Mouse (Mus musculus): ENCODE measurements around the gene Slc19a2. TPM values are rescaled to one million over a fixed set of nuclear protein-coding genes. Genes with fewer than 3 reads are reported as not detected.
A peak's percentile ranks its signal among the peaks of the same experiment; 100 is the strongest.

The Slc19a2 gene
- polyA plus RNA-seq, 1 experiment: not detected

DNA sequence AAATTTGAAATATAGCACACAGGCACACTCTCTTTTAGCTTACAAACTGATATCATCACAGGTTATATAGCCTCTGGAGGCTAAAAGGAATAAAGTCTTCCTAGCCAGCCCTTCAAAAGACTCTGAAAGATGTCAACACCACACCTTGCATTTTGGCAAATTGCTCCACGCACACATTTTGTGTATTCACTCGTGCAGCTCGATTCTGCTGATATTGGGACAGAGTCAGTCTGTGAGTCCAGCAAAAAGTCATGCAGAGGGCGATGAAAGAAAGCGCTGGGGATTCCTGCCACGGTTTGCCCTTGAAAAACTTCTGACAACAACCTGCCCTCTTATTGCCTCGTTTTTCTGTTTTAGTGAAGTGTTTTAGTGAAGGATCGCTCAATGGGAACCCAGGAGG lies 1.4 kb upstream of the Slc19a2 start:
- peaks cover 10% of the 10 kb centered on the region for H3K4me1 ChIP-seq (ENCODE audit: control insufficient read depth, insufficient read depth, low read length)
- TF ChIP-seq CTCF (IDR thresholded peaks at IDR 0.05; ENCODE audit: insufficient read depth, low read depth, low read length) (no peak), POLR2A (IDR thresholded peaks at IDR 0.05; ENCODE audit: insufficient read depth, low read depth, low read length) (no peak)
- no peak overlapping the region for H3K4me3 ChIP-seq (ENCODE audit: insufficient read depth, low read depth, low read length)
- 51% methylated on average over 8 of the region's 8 CpGs for WGBS
- H3K27ac ChIP-seq (ENCODE audit: insufficient read depth, low read depth, low read length): peak overlapping the region; percentile 13; the same call in 1 of the 2 replicates

DNA sequence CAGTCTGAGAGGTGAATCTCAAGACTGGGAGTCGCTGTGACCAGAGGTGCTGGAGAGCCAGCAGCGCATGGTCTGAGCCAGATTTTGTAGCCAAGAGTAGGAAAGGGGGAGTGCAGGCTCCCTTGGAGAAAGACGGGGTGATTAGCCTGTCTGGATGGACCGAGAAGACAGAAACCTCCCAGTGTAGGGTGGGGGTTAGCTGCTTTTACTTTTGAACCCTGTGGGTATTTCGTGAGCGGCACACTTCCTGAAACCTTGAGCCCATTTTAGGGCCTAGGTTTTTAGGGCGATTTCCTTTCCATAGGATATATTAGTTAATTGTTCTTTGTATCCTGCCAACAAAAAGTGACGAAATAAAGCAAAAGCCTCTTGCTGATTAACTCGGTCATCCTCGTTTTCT lies 875 bp upstream of the Slc19a2 start:
- Histone ChIP-seq H3K27ac (ENCODE audit: insufficient read depth, low read depth, low read length) (peak overlapping the region; percentile 71; the same call in 1 of the 2 replicates), H3K4me1 (ENCODE audit: control insufficient read depth, insufficient read depth, low read length) (peaks cover 10% of the 10 kb centered on the region), H3K4me3 (ENCODE audit: insufficient read depth, low read depth, low read length) (no peak overlapping the region)
- TF ChIP-seq POLR2A (IDR thresholded peaks at IDR 0.05; ENCODE audit: insufficient read depth, low read depth, low read length): no peak
- TF ChIP-seq CTCF (IDR thresholded peaks at IDR 0.05; ENCODE audit: insufficient read depth, low read depth, low read length): no peak
- WGBS: 14% methylated on average over 10 of the region's 10 CpGs

DNA sequence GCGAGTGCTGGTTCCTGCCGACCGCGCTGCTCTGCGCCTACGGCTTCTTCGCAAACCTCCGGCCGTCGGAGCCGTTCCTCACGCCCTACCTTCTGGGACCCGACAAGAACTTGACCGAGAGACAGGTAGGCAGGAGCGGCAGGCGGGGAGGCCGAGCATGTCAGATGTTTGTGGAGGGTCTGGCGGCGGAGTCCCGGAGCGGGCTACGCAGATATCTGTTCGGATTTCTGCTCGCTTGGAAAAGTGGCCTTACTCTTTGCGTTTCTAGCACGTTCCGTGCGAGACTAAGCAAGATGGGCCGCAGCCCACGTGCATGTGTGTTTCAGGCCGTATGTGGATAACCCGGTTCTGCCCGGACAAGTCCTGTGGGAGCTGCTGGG lies 476 bp downstream of the Slc19a2 start:
- H3K27ac ChIP-seq (ENCODE audit: insufficient read depth, low read depth, low read length): no peak overlapping the region
- TF ChIP-seq CTCF (IDR thresholded peaks at IDR 0.05; ENCODE audit: insufficient read depth, low read depth, low read length) (no peak; the same call in 1 of the 2 replicates), POLR2A (IDR thresholded peaks at IDR 0.05; ENCODE audit: insufficient read depth, low read depth, low read length) (no peak)
- under 1% methylated on average over 33 of the region's 33 CpGs for WGBS
- peak overlapping the region; percentile 86 for H3K4me3 ChIP-seq (ENCODE audit: insufficient read depth, low read depth, low read length)
- peaks cover 10% of the 10 kb centered on the region for H3K4me1 ChIP-seq (ENCODE audit: control insufficient read depth, insufficient read depth, low read length)

DNA sequence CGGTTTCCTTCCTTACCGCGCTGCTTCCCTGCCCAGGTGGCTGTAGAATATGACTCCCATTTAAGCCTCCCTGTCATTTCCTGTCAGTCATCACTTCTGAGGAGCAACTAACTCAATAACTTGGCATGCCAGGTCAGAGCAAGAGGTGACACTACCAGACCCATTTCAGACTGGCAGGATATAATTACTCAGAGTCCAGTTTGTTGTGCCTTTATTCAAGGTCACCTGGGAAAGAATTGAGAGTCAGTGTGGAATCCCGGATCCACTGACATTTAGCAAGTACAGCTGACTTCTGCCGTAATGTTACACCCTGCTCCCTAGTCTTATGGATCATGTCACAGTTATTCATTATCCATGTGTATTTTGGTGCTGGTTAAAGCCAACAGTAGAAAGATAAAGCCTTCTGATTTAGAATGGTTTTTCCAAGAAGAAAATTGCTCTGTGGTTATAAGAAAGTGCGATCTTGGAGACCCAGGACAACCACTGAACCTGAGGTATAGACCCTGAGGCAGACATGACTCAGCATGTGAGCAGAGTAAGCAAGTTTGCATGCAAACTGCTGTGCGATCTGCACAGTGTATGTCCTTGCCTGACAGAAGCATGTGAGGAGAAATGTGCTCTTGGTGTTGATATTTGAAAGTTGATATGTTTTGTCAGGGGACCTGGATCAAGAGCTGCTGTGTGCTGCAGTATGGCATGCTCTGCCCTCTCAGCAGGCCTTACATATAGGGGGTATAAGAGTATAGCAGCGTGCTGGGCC lies 1.7 kb downstream of the Slc19a2 start:
- Histone ChIP-seq H3K27ac (ENCODE audit: insufficient read depth, low read depth, low read length) (no peak overlapping the region), H3K4me1 (ENCODE audit: control insufficient read depth, insufficient read depth, low read length) (peaks cover 10% of the 10 kb centered on the region), H3K4me3 (ENCODE audit: insufficient read depth, low read depth, low read length) (no peak overlapping the region)
- 68% methylated on average over 8 of the region's 8 CpGs for WGBS
- TF ChIP-seq POLR2A (IDR thresholded peaks at IDR 0.05; ENCODE audit: insufficient read depth, low read depth, low read length) (no peak), CTCF (IDR thresholded peaks at IDR 0.05; ENCODE audit: insufficient read depth, low read depth, low read length) (no peak)

DNA sequence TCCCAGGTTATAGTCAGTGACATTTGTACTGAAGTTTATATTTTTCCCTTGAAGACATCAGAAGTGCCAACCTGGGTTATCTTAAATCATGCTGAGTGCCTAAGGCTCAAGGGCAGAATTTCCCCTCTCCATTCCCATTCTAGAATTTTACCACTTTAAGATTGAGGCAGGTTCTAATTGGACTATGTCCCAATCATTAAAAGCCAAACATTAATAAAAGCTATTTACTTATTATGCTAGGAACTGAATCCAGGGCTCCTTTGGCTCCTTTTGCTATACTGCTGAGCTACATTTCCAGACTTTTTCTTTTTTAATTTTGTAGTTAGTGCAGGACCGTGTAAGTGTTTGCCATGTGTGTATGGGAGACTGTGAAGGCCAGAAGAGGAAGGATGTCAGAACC lies 2.6 kb downstream of the Slc19a2 start:
- Histone ChIP-seq H3K4me1 (ENCODE audit: control insufficient read depth, insufficient read depth, low read length) (peaks cover 10% of the 10 kb centered on the region), H3K27ac (ENCODE audit: insufficient read depth, low read depth, low read length) (no peak overlapping the region), H3K4me3 (ENCODE audit: insufficient read depth, low read depth, low read length) (no peak overlapping the region)
- TF ChIP-seq CTCF (IDR thresholded peaks at IDR 0.05; ENCODE audit: insufficient read depth, low read depth, low read length): no peak
- TF ChIP-seq POLR2A (IDR thresholded peaks at IDR 0.05; ENCODE audit: insufficient read depth, low read depth, low read length): no peak
- WGBS: 91% methylated on average over 1 of the region's 1 CpGs

DNA sequence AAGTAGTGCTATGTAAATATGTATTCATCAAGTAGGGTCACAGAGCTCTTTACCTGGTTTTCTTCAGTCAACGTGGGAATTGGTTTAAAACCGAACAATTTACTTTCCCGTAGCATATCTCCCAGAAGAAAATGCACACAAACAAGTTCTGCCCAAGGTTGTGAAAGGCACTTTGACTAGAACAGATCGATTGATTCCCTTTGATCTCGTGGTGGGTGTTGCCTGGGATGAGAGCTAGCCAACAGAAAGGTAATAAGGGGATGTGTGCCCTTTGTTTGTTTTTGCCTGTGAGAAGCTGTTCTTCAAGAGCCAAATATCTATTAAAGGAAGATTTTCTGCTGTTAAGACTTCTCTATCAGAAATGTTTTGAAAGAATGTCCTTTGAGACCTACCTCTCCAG lies 3.7 kb downstream of the Slc19a2 start:
- WGBS: 84% methylated on average over 5 of the region's 5 CpGs
- peaks cover 9% of the 10 kb centered on the region for H3K4me1 ChIP-seq (ENCODE audit: control insufficient read depth, insufficient read depth, low read length)
- TF ChIP-seq POLR2A (IDR thresholded peaks at IDR 0.05; ENCODE audit: insufficient read depth, low read depth, low read length): no peak
- TF ChIP-seq CTCF (IDR thresholded peaks at IDR 0.05; ENCODE audit: insufficient read depth, low read depth, low read length): no peak
- H3K27ac ChIP-seq (ENCODE audit: insufficient read depth, low read depth, low read length): no peak overlapping the region
- no peak overlapping the region for H3K4me3 ChIP-seq (ENCODE audit: insufficient read depth, low read depth, low read length)

DNA sequence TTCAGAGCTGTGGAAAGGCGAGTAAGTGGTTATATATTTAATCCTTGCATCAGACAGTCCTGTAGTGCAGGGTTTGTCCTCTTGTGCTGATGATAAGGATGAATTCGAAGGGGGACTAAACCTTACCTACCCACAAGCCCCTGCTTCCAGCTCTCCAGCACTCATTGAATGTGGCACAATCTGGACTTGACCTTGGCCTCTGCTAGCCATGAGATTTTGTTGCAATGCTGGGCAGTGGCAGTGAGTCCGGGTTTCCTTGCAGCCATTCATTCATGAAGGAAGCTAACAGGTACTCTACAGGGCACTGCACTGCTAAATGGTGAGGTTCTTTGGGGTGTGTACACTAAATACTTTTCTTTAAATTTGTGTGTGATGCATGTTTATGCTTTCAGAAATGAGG lies 6.0 kb downstream of the Slc19a2 start:
- TF ChIP-seq POLR2A (IDR thresholded peaks at IDR 0.05; ENCODE audit: insufficient read depth, low read depth, low read length) (no peak), CTCF (IDR thresholded peaks at IDR 0.05; ENCODE audit: insufficient read depth, low read depth, low read length) (no peak)
- Histone ChIP-seq H3K4me3 (ENCODE audit: insufficient read depth, low read depth, low read length) (no peak overlapping the region), H3K27ac (ENCODE audit: insufficient read depth, low read depth, low read length) (no peak overlapping the region), H3K4me1 (ENCODE audit: control insufficient read depth, insufficient read depth, low read length) (no peaks in the 10 kb centered on the region)
- WGBS: 84% methylated on average over 3 of the region's 3 CpGs

DNA sequence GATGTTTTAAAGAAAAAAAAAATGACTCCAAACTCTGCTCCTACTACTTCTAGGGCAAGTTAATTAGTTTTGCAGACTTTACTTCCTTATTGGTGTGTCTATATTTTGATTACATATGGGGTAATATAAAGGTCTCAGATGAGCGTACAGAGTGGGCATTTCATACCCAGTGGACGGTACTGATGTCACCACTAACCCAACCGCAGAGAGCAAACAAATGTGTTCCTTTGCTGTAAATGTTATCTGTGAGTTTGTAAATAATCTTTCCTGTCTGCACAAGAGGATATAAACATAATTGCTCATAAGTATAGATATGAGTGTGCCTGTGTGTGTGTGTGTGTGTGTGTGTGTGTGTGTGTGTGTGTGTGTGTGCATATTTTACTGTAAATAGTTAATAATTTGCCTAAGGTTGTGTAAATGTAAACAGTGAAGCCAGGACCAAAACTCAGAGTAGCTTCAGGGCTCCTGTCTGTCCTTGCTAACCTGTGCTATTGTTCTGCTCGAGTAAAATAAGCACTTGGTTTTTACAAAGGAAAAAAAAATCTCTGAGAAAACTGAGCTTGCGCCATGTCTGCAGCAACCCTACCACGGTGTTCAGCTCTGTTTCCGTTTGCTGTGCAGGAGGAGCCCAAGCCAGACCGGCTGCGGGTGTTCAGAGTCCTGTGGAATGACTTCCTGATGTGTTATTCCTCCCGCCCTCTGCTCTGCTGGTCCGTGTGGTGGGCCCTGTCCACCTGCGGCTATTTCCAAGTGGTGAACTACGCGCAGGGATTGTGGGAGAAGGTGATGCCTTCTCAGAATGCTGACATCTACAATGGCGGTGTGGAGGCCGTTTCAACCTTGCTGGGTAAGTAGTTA lies 11.6 kb downstream of the Slc19a2 start:
- WGBS: 88% methylated on average over 16 of the region's 16 CpGs
- TF ChIP-seq CTCF (IDR thresholded peaks at IDR 0.05; ENCODE audit: insufficient read depth, low read depth, low read length) (no peak), POLR2A (IDR thresholded peaks at IDR 0.05; ENCODE audit: insufficient read depth, low read depth, low read length) (no peak)
- no peak overlapping the region for H3K27ac ChIP-seq (ENCODE audit: insufficient read depth, low read depth, low read length)
- H3K4me1 ChIP-seq (ENCODE audit: control insufficient read depth, insufficient read depth, low read length): peaks cover 3% of the 10 kb centered on the region; the same call in 1 of the 2 replicates
- H3K4me3 ChIP-seq (ENCODE audit: insufficient read depth, low read depth, low read length): no peak overlapping the region

DNA sequence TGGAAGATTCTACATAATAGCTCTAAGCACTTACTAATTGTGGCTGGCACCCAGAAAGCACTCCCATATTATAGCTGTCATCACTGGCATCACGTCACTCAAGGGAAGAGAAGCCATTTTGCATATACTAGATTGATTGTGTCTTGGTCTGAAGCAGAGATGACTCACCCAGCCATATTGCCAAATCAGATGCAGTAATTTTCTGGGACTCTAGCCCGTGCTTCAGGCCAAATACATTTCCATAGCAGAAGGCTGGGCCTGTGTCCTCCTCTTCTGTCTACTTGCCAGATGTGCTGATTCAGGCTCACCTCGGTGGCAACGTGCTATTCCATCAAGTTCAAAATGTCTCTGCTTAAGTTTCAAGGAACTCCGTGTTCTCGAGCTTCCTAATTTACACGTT lies 12.7 kb downstream of the Slc19a2 start:
- TF ChIP-seq CTCF (IDR thresholded peaks at IDR 0.05; ENCODE audit: insufficient read depth, low read depth, low read length) (no peak), POLR2A (IDR thresholded peaks at IDR 0.05; ENCODE audit: insufficient read depth, low read depth, low read length) (no peak)
- H3K4me3 ChIP-seq (ENCODE audit: insufficient read depth, low read depth, low read length): no peak overlapping the region
- 43% methylated on average over 7 of the region's 7 CpGs for WGBS

More for the DNA sequence above, 12.7 kb downstream of the Slc19a2 start:
- peaks cover 3% of the 10 kb centered on the region; the same call in 1 of the 2 replicates for H3K4me1 ChIP-seq (ENCODE audit: control insufficient read depth, insufficient read depth, low read length)
- H3K27ac ChIP-seq (ENCODE audit: insufficient read depth, low read depth, low read length): no peak overlapping the region
